Mouse (Mus musculus): Measurements from ENCODE around the gene Llph.

- no peak for TF ChIP-seq POLR2A (IDR thresholded peaks at IDR 0.05; ENCODE audit: insufficient read length, low read depth)
- TF ChIP-seq USF1 (IDR thresholded peaks at IDR 0.05; ENCODE audit: low read depth), result no peak
- no peak for TF ChIP-seq TCF12 (IDR thresholded peaks at IDR 0.05; ENCODE audit: insufficient read depth, poor library complexity, severe bottlenecking)
- no peak for TF ChIP-seq E2F4 (IDR thresholded peaks at IDR 0.05; ENCODE audit: insufficient read depth)
- no peak for TF ChIP-seq MYOG (IDR thresholded peaks at IDR 0.05; ENCODE audit: control insufficient read depth in 1 of 3, insufficient read depth in 1 of 3, insufficient read length in 2 of 3, low read depth in 2 of 3)
- TF ChIP-seq TCF3 (IDR thresholded peaks at IDR 0.05; ENCODE audit: insufficient read length, low read depth), result no peak
- TF ChIP-seq MAX (IDR thresholded peaks at IDR 0.05; ENCODE audit: low read depth), result no peak
- TF ChIP-seq SRF (IDR thresholded peaks at IDR 0.05; ENCODE audit: control insufficient read depth, insufficient read length, low read depth), result no peak
- TF ChIP-seq POLR2AphosphoS2 (IDR thresholded peaks at IDR 0.05; ENCODE audit: insufficient read length, low read depth), result no peak
- no peak for TF ChIP-seq REST (IDR thresholded peaks at IDR 0.05; ENCODE audit: insufficient read depth, insufficient read length)
- TF ChIP-seq CEBPB (IDR thresholded peaks at IDR 0.05; ENCODE audit: insufficient read depth, poor library complexity, severe bottlenecking), result no peak
- TF ChIP-seq MYOD1 (IDR thresholded peaks at IDR 0.05; ENCODE audit: control insufficient read depth in 1 of 3, insufficient read length in 2 of 3, low read depth in 2 of 3), result no peak
Measured at GRCm38 (mm10) chr10:120251791-120252190, 24.9 kb downstream of the Llph start.
